Mouse (Mus musculus) limb, embryonic 11.5 days (tissue): ENCODE data around the gene Mical3. TPM values are rescaled to one million over a fixed set of nuclear protein-coding genes. Genes with fewer than 3 reads are reported as not detected.

Experiments used
- polyA plus RNA-seq: library from polyadenylated mRNA; unstranded; fragments of >200 nt; fragmentation: Nextera tagmentation; extraction: Ambion mirVana; gene quantifications from 2 replicates; pipeline ENCODE4 v1.2.1, GENCODE M21; 2014

The Mical3 gene
- polyA plus RNA-seq, 1 experiment from 2014 or later = 12.2 TPM

Other genes with a start within 250 kb of the Mical3 start
- gene Bid, start 214.1 kb downstream of the Mical3 start, polyA plus RNA-seq = 15.6 and 17.0 TPM in 2 replicates
- gene Pex26, start 52.7 kb upstream of the Mical3 start, polyA plus RNA-seq = 5.8 and 7.5 TPM in 2 replicates
- gene Tuba8, start 79.7 kb upstream of the Mical3 start, polyA plus RNA-seq = 0.63 and 0.94 TPM in 2 replicates
- gene Usp18, start 114.9 kb upstream of the Mical3 start, polyA plus RNA-seq = 0.67 and 0.89 TPM in 2 replicates
- 0.81 and 1.3 TPM in 2 replicates for gene Slc6a13, start 169.2 kb upstream of the Mical3 start, polyA plus RNA-seq
- gene Slc6a12, start 212.1 kb upstream of the Mical3 start, polyA plus RNA-seq = 0.53 TPM in 1 of 2 replicates, not detected in the other